Mouse (Mus musculus) spleen, adult 2 months (tissue): ENCODE data around the gene Esx1.

Source experiments
- CTCF ChIP-seq: fragments of 200-500 bp; IDR thresholded peaks from 2 replicates; pipeline ENCODE4 v1.5.1; 2011; ENCODE audit warnings: mild to moderate bottlenecking, inconsistent platforms; ENCODE audit not compliant: insufficient read depth, insufficient read length, insufficient replicate concordance; ENCODE audit errors: extremely low read depth
- POLR2A ChIP-seq: fragments of 200-500 bp; IDR thresholded peaks from 2 replicates; pipeline ENCODE4 v1.6.1; 2011; ENCODE audit warnings: low read depth, low read length, inconsistent platforms

- no peak for TF ChIP-seq POLR2A
- TF ChIP-seq CTCF: no peak
These were observed 3.7 kb downstream of the Esx1 start for GRCm38 (mm10) chrX:137118097-137118746.
